Mouse (Mus musculus) lung, adult 18-20 months (tissue): ENCODE measurements around the gene Ube2d3.
"Not testable (repeated sequence)": the region's sequence is repeated elsewhere in the genome, so short reads cannot be mapped to it uniquely, and the experiment has no call there.

ENCODE experiments used
- DNase-seq, 2 experiments: peaks; one replicate each; pipeline ENCODE4 v3.0.0; 2022; ENCODE audit warnings: mixed read lengths in 2 of 2

The Ube2d3 gene

DNA sequence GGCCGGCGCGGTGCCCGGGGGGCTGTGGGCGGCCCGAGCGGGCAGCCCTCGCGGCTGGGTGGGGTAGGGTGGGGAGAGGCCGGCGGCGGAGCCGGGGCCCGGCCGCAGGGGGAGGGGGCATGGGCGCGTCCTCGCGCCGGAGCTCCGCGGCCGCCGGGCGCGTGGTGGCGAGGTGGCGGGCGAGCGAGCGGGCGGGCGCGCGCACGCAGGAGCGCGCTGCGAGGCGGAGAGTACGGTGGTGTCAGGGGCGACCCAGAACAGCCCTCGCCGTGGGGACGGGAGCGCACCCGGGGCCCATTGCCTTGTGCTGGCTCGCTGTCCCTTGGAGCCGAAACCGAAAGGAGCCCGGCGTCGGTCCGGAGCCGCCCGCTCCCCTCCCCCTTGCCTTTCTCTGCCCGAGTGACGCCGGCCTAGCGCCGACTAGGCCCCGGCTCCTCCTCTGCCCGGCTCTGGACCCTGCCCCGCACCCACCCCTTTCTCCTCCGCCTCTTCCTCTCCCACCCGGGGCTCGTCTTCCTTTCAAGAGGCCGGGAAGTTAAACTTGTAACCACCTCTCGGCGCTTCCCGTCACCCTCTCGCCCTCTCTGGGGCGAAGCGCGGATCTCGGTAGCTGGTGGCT, 1.1 kb downstream of the Ube2d3 start:
- peak; percentile 90 to 93 for DNase-seq

DNA sequence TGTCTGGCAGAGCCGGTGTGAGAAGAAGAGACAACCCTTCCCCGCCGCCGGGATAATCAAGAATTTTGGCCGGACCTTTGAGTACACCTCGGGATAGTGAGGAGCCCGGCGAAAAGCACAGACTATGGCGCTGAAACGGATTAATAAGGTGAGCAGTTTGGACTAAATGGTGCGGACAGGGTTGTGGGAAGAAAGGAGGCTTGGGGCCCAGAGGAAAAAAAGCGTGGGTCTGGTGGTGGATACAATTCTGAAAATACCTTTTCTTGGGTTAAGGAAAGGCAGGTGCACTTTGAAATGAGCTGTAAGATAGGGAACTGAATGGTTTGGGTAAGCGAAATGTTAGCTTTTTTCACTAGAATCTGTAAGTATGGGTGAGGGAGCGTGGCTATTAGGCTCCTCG, 1.7 kb downstream of the Ube2d3 start:
- no peak for DNase-seq

DNA sequence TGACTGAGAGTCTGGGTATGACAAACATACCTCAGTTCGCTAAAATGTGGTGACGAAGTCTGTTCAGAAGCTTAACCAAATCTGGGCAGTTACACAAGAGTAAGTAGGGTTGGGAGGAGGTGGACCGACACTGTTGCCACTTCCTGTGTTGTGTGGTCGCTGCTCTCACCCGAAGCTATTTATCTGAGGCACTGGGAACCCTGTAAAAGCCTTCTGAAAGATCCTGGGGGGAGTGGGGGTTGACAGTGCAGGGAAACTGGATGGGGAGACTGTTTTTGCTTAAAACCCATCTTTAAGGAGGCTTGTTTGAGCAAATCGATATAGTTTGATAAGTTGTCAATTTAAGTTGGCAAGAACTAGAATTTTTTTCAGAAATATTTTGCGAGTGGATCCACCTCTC, 2.3 kb downstream of the Ube2d3 start:
- DNase-seq: peak; percentile 53 to 64

DNA sequence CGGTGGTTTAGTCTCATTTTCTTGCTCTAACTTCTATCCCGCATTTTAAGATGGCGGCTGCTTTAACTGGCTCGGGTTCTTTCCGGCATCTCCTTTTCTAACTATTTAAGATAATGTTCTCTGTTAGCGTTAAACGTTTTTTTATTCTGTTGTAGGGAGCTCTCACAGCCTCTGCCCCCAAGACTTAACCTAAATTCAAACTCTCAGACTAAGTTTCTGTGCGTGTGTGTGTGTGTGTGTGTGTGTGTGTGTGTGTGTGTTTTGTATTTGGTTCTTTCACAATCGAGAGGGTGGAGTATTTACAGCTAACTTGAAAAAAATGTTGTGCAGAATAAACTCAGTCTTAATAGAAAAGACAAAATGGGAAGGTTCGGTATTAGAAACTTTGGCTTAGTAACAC, 2.7 kb downstream of the Ube2d3 start:
- no peak for DNase-seq

DNA sequence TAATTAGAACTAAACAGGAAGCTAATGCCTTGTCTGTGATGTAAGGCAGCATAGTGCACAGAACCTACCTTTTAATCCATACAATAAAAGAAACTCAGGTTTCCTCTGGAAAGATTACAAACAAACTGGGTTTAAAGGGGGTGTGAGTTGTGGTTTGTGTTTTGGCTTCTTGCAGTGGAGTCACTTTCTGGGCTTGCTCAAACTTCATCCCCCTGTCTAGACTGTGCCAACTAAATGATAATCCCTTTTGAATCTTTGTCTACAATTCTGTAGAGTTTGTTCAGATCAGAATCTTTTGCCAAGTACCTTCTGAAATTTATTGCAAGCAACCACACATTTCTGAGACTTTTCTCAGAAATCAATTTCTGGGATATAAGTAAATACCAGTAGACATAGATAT, 7.0 kb downstream of the Ube2d3 start:
- DNase-seq: no peak

DNA sequence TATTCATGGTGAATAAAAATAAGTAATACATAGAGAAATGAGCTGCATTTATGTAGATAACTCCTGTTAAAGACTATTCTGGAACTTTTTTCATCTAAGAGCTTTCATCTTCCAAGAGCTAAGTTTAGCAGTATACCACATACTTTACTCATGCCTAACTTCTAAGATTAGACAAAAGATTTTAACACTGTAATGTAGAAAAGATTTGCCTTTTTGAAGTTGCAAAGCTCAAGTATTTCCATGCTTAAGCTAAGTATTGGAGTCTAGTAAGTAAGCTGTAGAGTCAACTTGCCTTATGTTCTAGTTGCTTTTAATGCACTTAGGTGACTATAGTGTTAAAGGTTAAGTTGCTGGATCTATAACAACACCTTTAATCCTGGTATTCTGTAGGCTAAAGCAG, 21.0 kb downstream of the Ube2d3 start:
- DNase-seq: no peak

DNA sequence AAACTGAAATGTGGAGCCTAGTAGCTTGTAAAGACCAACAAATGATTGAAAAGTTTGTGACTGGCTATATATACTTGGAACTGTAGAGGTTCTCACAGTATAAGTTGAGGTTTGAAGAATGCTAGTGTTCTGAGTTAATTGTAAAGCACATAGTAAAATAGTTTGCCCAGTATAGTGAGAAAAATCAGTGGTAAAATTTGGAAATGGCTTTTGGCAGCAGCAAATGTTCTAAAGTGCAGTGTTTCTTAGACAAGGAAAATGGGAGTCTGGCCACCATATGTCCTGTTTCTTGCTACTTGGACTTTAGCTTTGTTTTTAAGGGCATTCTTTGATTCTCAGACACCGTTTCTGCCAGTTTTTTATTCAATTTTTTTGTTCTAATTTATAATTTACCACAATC, 30.5 kb downstream of the Ube2d3 start:
- no peak for DNase-seq

DNA sequence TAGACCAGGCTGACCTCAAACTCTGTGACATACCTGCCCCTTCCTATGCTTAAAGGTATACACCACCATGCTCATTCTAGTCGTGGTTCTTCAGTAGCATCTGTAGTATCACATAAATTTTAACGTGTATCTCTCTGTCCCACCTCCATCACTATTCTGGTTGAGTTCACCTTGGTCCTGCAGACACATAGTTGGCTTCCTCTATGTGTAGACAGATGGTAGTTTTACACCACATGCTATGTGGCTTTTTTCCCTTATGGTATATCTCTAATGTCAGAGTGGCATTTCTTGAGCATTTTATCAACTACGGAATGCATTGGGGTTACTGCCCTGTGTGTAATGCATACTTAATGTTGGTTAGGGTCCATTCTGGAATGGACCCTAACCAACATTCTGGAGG, 31.2 kb downstream of the Ube2d3 start:
- no peak for DNase-seq

DNA sequence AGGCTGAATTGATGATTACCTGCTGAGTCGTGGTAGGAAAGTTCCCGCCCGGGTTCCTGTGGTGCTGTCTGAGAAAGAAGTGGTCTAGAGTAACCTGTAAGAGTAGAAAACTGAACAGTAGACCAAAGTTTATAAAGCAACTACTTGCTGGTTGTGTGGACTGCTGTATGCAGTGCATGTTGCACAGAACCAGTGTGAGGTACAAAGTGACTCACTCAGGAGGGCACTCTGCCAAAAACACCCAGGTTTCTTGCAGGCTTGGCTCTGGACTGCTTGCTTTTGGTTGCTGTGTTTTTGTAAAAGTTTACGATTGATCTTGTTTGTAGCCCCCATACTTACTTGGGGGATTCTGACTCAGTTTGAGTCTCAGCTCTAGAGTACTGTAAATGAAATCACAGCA, 32.0 kb downstream of the Ube2d3 start:
- DNase-seq: peak; percentile 59 to 79

DNA sequence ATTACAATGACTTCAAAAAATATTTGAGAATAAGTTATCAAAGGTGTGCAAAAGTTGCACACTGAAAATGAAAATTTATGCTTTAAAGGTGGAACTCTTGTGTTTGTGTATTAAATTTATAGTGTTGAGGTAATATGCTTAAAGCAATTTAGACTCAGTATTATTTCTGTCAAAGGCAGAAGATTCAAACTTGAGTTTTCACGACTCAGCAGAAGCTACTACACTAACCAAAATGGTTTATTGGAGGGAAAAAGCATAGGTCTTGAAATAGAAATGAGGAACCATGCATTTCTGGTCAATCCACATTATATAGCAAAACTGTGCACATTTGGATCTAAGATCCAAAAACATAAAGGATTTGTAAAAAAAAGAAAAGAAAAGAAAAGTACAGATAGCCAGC, 32.9 kb downstream of the Ube2d3 start:
- no peak for DNase-seq

DNA sequence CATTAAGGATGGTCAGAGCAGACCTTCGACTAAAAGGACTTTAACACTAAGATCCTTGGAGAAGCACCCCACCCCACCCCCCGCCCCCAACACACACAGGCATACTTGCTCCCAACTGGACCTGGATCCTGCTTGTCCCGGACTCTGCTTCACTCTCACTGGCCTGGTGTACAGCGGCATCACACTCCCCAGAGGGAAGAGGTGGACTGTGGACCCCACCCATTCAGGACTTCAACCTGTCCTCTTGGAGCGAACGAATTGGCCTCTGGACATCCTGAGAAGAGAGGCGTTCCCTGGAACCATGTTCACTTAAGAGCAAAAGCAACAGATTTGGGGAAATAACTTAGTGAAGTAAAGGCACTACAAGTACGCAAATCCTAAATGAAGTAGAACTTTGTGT, 37.1 kb downstream of the Ube2d3 start:
- DNase-seq: no peak

DNA sequence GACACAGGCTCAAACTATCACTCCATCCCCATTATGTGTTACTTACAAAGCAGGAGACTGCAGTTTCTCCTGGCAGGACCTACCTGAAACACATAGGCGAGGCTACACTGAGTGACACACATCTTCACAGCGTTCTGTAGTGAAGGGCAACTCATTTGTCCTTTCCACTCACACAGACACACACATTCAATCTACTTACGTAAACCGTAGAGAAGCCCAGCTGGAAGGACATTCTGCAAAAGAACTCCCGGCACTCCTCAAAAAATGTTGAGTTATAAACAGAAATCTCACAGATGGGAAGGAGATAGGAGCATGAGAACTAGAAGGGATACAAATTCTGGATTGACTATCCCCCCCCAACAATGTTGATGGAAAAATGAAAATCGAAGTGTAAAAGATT, 38.3 kb downstream of the Ube2d3 start:
- DNase-seq: no peak

DNA sequence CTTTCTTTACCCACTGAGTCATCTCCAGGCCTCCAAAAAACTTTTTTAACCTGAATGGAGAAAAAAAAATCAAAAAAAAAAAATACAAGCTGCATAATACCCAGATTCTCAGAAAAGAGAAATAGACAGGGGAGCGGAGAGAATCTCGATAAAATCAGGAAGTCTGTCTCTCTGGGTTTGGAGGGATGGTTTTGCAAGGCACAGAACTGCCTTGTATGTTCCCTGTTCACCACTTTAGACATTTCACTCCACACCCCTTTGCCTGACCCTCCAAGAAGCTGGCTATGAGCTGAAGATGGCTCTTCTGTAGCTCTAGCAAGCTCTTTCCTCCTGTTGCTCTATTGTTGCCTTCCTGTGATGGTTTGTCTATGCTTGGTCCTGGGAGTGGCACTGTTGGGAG, 39.0 kb downstream of the Ube2d3 start:
- no peak for DNase-seq

DNA sequence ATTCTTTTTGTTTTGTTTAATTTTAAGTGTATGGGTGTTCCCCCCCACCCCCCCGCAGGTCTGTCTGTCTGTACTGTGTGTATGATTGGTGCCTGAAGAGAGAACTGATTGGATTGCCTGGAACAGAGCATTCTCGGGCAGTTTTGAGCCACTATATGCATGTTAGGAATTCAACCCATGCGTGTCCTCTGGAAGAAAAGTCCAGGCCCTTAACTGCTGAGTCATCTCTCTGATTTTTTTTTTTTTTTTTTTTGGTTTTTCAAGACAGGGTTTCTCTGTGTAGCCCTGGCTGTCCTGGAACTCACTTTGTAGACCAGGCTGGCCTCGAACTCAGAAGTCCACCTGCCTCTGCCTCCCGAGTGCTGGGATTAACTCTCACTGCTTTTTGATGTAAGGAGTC, 41.1 kb downstream of the Ube2d3 start:
- not testable (repeated sequence) for DNase-seq

DNA sequence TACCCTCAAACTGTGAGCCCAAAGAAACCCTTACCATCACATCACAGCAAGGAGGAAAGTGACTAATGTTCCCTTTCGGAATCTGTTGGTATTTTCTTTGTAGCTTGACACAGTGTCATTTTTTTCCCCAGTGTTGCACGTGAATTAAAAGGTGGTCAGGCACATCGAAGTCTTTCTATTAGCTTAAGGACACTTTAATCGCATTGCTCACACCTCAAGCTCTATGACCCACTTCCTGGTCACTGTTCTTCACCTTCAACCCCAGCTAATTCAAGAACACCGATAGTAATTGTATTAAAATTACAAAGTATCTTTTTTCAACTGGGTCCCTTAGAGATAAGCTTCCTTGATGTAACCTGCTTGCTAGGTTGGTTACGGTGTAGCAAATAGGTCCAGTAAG, 42.8 kb downstream of the Ube2d3 start:
- no peak for DNase-seq

DNA sequence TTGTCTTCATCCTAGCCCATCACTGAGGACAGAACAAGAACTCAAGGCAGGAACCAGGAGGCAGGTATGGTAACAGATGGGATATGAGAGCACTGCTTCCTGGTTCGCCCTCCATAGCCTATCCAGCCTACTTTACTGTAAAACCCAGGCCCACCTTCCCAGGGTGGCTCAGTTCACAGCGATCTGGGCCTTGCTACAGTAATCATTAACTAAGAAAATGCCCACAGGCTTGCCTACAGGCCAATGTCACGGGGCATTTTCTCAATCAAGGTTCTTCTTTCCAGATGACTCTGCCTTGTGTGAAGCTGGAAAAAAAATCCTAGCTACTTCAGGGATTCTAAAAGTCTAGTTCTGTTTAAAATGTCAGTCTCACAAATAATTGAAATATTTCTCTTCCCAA, 43.7 kb downstream of the Ube2d3 start:
- DNase-seq: no peak

DNA sequence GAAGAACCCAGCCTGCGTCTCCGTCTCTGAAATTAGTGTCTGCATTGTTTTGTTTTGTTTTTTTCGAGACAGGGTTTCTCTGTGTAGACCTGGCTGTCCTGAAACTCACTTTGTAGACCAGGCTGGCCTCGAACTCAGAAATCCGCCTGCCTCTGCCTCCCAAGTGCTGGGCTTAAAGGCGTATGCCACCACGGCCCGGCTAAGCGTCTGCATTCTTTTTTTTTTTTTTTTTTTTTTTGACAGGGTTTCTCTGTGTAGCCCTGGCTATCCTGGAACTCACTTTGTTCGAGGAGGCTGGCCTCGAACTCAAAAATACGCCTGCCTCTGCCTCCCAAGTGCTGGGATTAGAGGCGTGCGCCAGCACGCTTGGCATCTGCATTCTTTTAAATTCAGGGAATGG, 46.7 kb downstream of the Ube2d3 start:
- not testable (repeated sequence) for DNase-seq

DNA sequence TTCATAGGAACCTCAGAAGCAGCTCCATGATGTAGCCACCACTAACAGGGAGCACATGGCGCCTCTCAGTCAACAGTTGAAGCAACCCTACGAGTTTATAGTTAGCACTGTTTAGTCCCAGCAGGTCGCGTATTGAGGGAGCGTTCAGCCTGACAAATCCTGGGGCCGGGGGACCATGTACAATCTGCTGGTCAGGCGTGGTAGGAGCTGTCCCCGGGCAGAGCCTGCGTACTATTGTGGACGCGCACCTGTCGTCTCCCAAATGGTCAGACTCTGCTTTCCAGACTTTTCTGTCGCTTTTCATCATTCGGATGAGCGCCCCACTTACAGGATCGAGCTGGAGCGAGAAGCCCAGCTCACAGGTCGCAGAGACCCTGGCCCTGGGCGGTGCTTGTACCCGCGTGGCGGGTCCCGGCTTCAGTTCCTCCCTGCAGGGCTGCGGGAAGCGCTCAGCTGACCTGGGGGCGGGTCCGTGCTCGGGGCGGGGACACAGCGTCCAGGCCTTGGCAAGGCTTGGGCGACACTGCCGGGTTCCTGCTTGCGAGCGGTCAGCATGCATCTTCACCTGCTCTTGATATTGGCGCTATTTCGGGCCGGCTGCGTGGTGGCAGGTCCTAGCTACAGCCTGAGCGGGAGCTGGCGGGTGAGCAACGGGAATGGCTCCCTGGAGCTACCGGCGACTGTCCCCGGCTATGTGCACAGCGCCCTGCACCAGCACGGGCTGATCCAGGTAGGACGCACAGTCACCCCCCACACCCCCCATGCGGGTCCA, 47.4 kb downstream of the Ube2d3 start, which contains the start of gene Manba:
Manba (plus strand) TSS at position 484 of the 772 bp plus-strand sequence.
- DNase-seq: peak; percentile 82 to 85

DNA sequence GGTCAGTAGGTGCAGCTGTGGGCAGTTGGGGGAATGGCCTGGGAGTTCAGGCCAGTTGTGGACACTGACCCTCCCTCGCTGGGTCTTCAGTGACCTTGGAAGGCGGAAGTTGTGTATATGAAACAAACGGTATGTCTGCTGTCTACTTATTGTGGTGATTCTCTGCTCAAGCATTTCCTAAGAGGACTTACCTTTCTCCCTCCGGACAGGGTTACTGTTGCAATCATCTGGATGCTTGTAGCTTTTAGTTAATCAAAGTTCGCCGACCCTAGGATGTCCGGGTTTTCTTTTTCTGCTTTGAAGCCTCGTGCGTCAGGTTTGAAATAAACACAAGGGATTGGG, 47.9 kb downstream of the Ube2d3 start:
- DNase-seq: no peak

DNA sequence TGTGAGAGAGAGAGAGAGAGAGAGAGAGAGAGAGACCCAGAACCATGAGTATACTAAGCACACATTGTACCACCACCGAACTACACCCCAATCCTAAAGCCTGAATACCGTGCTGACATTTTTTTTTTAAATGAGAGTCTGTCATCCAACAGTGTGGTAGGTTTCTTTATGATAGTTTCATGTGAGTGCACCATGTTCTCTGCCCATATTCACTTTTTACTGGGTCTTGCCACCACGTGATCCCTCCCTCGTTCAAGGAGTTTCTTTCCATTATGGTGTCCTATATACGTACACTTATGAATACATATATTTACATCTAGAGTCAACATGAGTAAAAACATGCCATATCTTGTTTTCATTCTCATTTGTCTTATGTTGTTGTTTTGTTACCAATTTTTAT, 48.4 kb downstream of the Ube2d3 start:
- DNase-seq: no peak

DNA sequence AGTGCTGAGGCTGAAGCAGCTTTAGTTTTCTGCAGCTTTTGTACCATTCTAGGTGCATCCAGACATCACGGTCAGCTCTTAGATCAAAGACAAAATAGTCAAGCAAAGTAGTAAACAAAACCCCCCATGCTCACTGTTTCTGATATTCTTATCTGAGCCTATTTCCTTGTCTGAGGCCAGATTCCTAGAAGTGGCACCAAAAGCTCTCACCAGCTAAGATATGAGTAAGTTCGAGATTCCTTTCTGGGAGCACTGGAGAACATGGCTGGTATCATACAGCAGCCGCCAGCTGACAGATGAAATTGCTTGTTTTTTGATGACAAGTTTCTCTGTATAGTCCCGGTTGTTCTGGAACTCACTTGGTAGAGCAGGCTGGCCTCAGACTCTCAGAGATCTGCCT, 49.9 kb downstream of the Ube2d3 start:
- DNase-seq: no peak

DNA sequence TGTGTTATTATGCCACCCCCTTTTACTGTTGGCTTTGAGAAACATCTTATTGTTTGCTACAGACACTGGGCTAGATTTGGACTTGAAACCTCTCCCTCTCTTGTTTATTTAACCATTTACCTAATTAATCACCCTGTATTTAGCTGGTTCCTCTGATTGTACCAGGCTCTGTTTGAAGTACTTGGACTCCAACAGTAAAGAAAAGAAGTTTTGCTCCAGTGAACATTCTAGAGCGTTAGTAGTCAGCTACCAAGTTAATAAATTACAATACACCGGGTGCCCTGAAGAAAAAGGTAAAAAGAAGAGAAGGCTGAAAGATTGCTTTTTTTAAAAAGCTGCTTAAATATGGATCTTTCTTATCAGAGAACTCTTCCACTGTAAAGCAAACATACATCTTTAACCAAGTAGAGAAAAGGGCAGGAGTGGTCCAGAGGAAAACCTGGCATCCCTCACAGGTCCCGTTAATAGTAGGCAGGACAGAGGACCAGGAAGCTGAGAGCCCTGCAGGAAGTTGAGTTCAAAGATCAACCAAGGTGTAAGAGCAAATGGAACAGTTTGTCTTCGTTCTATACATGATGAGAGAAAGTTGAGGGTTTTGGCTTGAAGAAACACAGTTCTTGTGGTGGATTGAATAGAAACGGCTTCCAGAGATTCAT, 52.0 kb downstream of the Ube2d3 start:
- DNase-seq: no peak

DNA sequence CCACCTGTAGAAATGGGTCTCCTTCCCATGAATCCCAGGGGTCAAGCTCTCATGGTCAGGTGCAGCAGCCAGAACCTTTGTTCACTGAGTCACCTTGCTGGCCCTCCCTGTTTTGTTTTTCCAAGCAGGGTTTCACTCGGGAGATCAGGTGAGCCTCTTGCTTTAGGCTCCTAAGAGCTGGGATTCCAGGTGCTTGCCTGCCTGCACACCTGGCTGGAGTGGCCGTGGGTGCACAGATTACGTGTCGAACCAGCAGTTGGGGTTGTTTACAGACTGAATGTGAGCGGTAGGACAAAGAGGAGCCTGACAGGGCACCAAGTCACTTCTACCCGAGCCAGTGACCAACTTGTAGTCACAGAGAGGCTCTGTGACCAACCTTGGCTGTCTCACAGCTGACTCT, 53.2 kb downstream of the Ube2d3 start:
- no peak for DNase-seq

DNA sequence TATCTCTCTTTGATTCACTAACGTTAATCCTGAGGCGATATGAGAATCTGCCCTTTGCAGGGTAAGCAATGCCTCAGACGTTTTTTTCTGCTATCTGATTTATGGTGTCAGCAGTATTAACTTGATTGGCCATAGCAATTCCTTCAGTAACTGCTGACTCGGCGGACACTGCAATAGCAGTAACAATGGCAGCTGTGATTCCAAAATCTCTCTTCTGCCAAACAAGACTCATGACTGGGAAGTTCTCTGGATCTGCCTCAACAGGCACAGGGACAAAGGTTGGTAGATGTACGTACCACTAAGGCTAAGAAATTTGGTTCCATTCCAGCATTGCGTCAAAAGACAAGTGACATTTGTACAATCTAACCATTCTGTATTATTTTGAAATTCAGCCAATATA, 55.4 kb downstream of the Ube2d3 start:
- not testable (repeated sequence) for DNase-seq
